Mouse (Mus musculus): ENCODE data around the gene Ptpro. TPM values are rescaled to one million over a fixed set of nuclear protein-coding genes. Genes with fewer than 3 reads are reported as not detected.
A peak's percentile ranks its signal among the peaks of the same experiment; 100 is the strongest.

Ptpro gene
- total and polyA plus RNA-seq, 3 experiments, result 0.11 to 0.16 TPM; not detected in 1

GRCm38 (mm10) chr6:137364681-137365080 lies 112.6 kb downstream of the Ptpro start:
- no peak overlapping the region for H3K9ac ChIP-seq (ENCODE audit: insufficient read depth, low read depth)
- dilution Hi-C loops (cut with MboI; ENCODE audit: extremely low pct_ligation_motif_present, extremely low pct_unique_long_range_greater_than_20kb, low sequenced_read_pairs), result no loop called here
- no peak overlapping the region for H3K27ac ChIP-seq (ENCODE audit: insufficient read depth, low read depth)
- no peaks in the 10 kb centered on the region for H3K36me3 ChIP-seq (replicated peaks in 1 of 2; ENCODE audit: control insufficient read depth in 1 of 2, insufficient read depth in 1 of 2, low read length in 1 of 2)
- H3K4me2 ChIP-seq (ENCODE audit: insufficient read depth, low read depth, poor library complexity, severe bottlenecking), result no peak overlapping the region
- no peaks in the 10 kb centered on the region for H3K9me3 ChIP-seq (replicated peaks; ENCODE audit: low read length)
- no peaks in the 10 kb centered on the region for H3K27me3 ChIP-seq (replicated peaks)
- H3K79me2 ChIP-seq (replicated peaks; ENCODE audit: control insufficient read depth, extremely low read depth, insufficient read depth, poor library complexity, severe bottlenecking), result no peaks in the 10 kb centered on the region
- TF ChIP-seq TBP (conservative IDR thresholded peaks at IDR 0.05; ENCODE audit: low read depth, low read length) (no peak), EP300 (IDR thresholded peaks at IDR 0.05; ENCODE audit: low read length) (no peak), POLR2AphosphoS2 (IDR thresholded peaks at IDR 0.05; ENCODE audit: low read depth, low read length) (no peak), ETS1 (conservative IDR thresholded peaks at IDR 0.05; ENCODE audit: low read depth, low read length) (no peak), SIN3A (IDR thresholded peaks at IDR 0.05; ENCODE audit: low read length) (no peak), RAD21 (IDR thresholded peaks at IDR 0.05; ENCODE audit: low read depth, low read length) (no peak), PAX5 (IDR thresholded peaks at IDR 0.05; ENCODE audit: low read length) (no peak), NELFE (IDR thresholded peaks at IDR 0.05; ENCODE audit: low read depth, low read length) (no peak), JUND (conservative IDR thresholded peaks at IDR 0.05; ENCODE audit: low read depth, low read length) (no peak), NRF1 (IDR thresholded peaks at IDR 0.05; ENCODE audit: low read depth, low read length) (no peak), MXI1 (IDR thresholded peaks at IDR 0.05; ENCODE audit: low read depth, low read length) (no peak), MAZ (IDR thresholded peaks at IDR 0.05; ENCODE audit: low read depth, low read length) (no peak), JUN (IDR thresholded peaks at IDR 0.05; ENCODE audit: insufficient read depth, low read depth, low read length) (no peak), RCOR1 (conservative IDR thresholded peaks at IDR 0.05; ENCODE audit: low read depth, low read length) (no peak), MAX (IDR thresholded peaks at IDR 0.05; ENCODE audit: low read length) (no peak), CHD1 (IDR thresholded peaks at IDR 0.05; ENCODE audit: low read depth, low read length) (no peak), CTCF (conservative IDR thresholded peaks at IDR 0.05 in 1 of 2, IDR thresholded peaks at IDR 0.05 in 1 of 2; ENCODE audit: low read depth in 2 of 2, low read length in 2 of 2) (no peak)
- peaks cover 0 to 31% of the 10 kb centered on the region in 2 experiments; a peak in 2 of 4 replicates for H3K4me1 ChIP-seq (ENCODE audit: control insufficient read depth in 1 of 2, insufficient read depth in 2 of 2)
- DNase-seq (ENCODE audit: extremely low read depth), result no peak
- H3K4me3 ChIP-seq (replicated peaks in 1 of 3; ENCODE audit: low read depth in 2 of 3, low read length in 2 of 3, poor library complexity in 1 of 3), result no peak overlapping the region
- in situ Hi-C loops (cut with MboI; ENCODE audit: low pct_ligation_motif_present, low pct_unique_long_range_greater_than_20kb, low sequenced_read_pairs), result no loop called here

DNA sequence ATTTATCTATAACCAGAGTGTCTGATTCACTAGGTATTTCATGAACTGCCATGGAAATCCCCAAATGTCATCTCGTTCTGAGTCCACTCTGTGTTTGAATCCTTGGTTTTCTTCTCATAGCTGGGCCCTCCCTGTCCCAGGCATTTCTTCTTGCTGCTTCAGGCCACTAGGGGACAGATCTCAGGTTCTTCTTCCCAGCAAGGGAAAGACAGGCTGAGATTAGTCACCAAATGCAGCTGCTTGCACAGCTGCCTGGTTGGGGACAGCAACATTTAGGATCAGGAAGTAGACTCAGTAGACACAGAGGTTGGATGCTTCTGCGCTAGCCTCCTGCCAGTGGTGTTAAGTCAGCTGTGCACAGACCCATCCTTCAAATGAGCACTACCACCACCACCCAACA lies 113.5 kb downstream of the Ptpro start:
- dilution Hi-C loops (cut with MboI; ENCODE audit: extremely low pct_ligation_motif_present, extremely low pct_unique_long_range_greater_than_20kb, low sequenced_read_pairs), result no loop called here
- in situ Hi-C loops (cut with MboI; ENCODE audit: low pct_ligation_motif_present, low pct_unique_long_range_greater_than_20kb, low sequenced_read_pairs), result no loop called here
- Histone ChIP-seq H3K27me3 (replicated peaks) (no peaks in the 10 kb centered on the region), H3K4me1 (ENCODE audit: control insufficient read depth in 1 of 2, insufficient read depth in 2 of 2) (peaks cover 0 to 40% of the 10 kb centered on the region in 2 experiments; a peak in 2 of 4 replicates), H3K9me3 (replicated peaks; ENCODE audit: low read length) (no peaks in the 10 kb centered on the region), H3K79me2 (replicated peaks; ENCODE audit: control insufficient read depth, extremely low read depth, insufficient read depth, poor library complexity, severe bottlenecking) (no peaks in the 10 kb centered on the region), H3K4me3 (replicated peaks in 1 of 3; ENCODE audit: low read depth in 2 of 3, low read length in 2 of 3, poor library complexity in 1 of 3) (no peak overlapping the region), H3K9ac (ENCODE audit: insufficient read depth, low read depth) (no peak overlapping the region), H3K4me2 (ENCODE audit: insufficient read depth, low read depth, poor library complexity, severe bottlenecking) (no peak overlapping the region), H3K27ac (ENCODE audit: insufficient read depth, low read depth) (no peak overlapping the region), H3K36me3 (replicated peaks in 1 of 2; ENCODE audit: control insufficient read depth in 1 of 2, insufficient read depth in 1 of 2, low read length in 1 of 2) (no peaks in the 10 kb centered on the region)
- peak; percentile 56 for DNase-seq (ENCODE audit: extremely low read depth)
- TF ChIP-seq ETS1 (conservative IDR thresholded peaks at IDR 0.05; ENCODE audit: low read depth, low read length), result peak; percentile 41; the same call in 1 of the 2 replicates
- TF ChIP-seq JUND (conservative IDR thresholded peaks at IDR 0.05; ENCODE audit: low read depth, low read length), result no peak
- TF ChIP-seq NRF1 (IDR thresholded peaks at IDR 0.05; ENCODE audit: low read depth, low read length), result no peak
- peak in 1 of 2 experiments; percentile 31; a peak in 1 of 4 replicates for TF ChIP-seq CTCF (conservative IDR thresholded peaks at IDR 0.05 in 1 of 2, IDR thresholded peaks at IDR 0.05 in 1 of 2; ENCODE audit: low read depth in 2 of 2, low read length in 2 of 2)
